Comparison of ENCODE assay signal across 15 mouse cellular contexts in genomic region chr1:154771111-154771510, GRCm38 (mm10).
DNase-seq lines count a peak whose midpoint lies in the region.
"Had no signal": no experiment of that assay in that cellular context is flagged by ENCODE, and none has a peak within 500 bp of the region (broad histone marks: within the 10 kb centered on the region; RNA-seq: fewer than 3 reads in every experiment).

No protein-coding gene starts in this region.

- DNase-seq in cerebellum, adult 11-12 months = peak; percentile 27
- no peak for DNase-seq in cerebellum, adult 8-10 months
- peak; percentile 82 for DNase-seq in heart, adult 11 months
- no peak for DNase-seq in heart, postnatal 4 days
- peak; percentile 37 to 61 for DNase-seq in cerebellum, postnatal 10 days
- DNase-seq in cerebellum, postnatal 36 days = peak; percentile 45 to 50
- DNase-seq in thymus, postnatal 25 days = no peak
- DNase-seq in spleen, postnatal 4 days (ENCODE audit: low spot score in 2 of 2) = no peak
- DNase-seq: adrenal gland, postnatal 10 days; adrenal gland, postnatal 36 days; B cell, adult 2 months; gastrocnemius, postnatal 10 days; heart, adult 2 months; heart, postnatal 14 days; kidney, adult 2 months had no signal

Comparison
In these comparisons a context has a peak if more than half of its experiments do, and no peak if none do; other contexts are left out.
1. DNase-seq: peak in cerebellum, adult 11-12 months (single experiment), heart, adult 11 months (single experiment), cerebellum, postnatal 10 days (2 of 2) and cerebellum, postnatal 36 days (2 of 2); none in cerebellum, adult 8-10 months (single experiment), heart, postnatal 4 days (single experiment), thymus, postnatal 25 days (single experiment) and spleen, postnatal 4 days (0 of 2).